In genomic region chr5:147707479-147707878, GRCm38 (mm10) we compare ENCODE assay signal across 20 mouse cellular contexts. TPM values are rescaled to one million over a fixed set of nuclear protein-coding genes. Genes with fewer than 3 reads are reported as not detected.
DNase-seq lines count a peak whose midpoint lies in the region; ATAC-seq lines count a peak whose summit lies in the region.
"Had no signal": no experiment of that assay in that cellular context is flagged by ENCODE, and none has a peak within 500 bp of the region (broad histone marks: within the 10 kb centered on the region; RNA-seq: fewer than 3 reads in every experiment).

No protein-coding gene starts in this region.

- peak; percentile 12 to 18 for DNase-seq in left cerebral cortex, adult 18-20 months (ENCODE audit: low spot score in 2 of 2)
- DNase-seq in left cerebral cortex, postnatal 4 days: no peak
- DNase-seq in 3134 (ENCODE audit: extremely low read depth, insufficient read length, low spot score) (peak; percentile 65), 3T3-L1 (ENCODE audit: low read depth, low spot score) (peak; percentile 98), adipocyte (ENCODE audit: low spot score) (peak; percentile 14)
- no peak for DNase-seq in gastrocnemius, postnatal 14 days
- DNase-seq: adrenal gland, postnatal 14 days; cerebellum, adult 11-12 months; cerebellum, postnatal 14 days; liver; lung, postnatal 14 days; thymus, postnatal 25 days had no signal

- no peaks in the 10 kb centered on the region for H3K27me3 ChIP-seq in forebrain, embryonic 12.5 days
- H3K27me3 ChIP-seq: embryonic facial prominence, embryonic 13.5 days; midbrain, embryonic 13.5 days; neural tube, embryonic 15.5 days had no signal

- no peak overlapping the region for H3K4me2 ChIP-seq in forebrain, embryonic 12.5 days
- H3K4me2 ChIP-seq: embryonic facial prominence, embryonic 13.5 days; kidney, embryonic 15.5 days; midbrain, embryonic 13.5 days; neural tube, embryonic 15.5 days had no signal

- no peak for ATAC-seq in forebrain, embryonic 12.5 days (ENCODE audit: low FRiP score)
- ATAC-seq: forebrain, embryonic 16.5 days; hindbrain, postnatal 0 days; intestine, postnatal 0 days; midbrain, embryonic 13.5 days had no signal

- H3K36me3 ChIP-seq in forebrain, embryonic 12.5 days (replicated peaks): no peaks in the 10 kb centered on the region
- H3K36me3 ChIP-seq: embryonic facial prominence, embryonic 13.5 days; kidney, embryonic 15.5 days; midbrain, embryonic 13.5 days; neural tube, embryonic 15.5 days had no signal

- intact Hi-C loops in left cerebral cortex, postnatal 4 days (cut with DNase I): no loop called here
- intact Hi-C loops in gastrocnemius, postnatal 14 days (cut with DNase I; ENCODE audit: low total_unique reads): no loop called here

- WGBS in forebrain, embryonic 12.5 days: 51% methylated on average over 4 of the region's 4 CpGs

- H3K4me1 ChIP-seq in forebrain, embryonic 12.5 days: no peaks in the 10 kb centered on the region
- H3K4me1 ChIP-seq: midbrain, embryonic 13.5 days; neural tube, embryonic 15.5 days had no signal

- H3K4me3 ChIP-seq in forebrain, embryonic 12.5 days (replicated peaks): no peak overlapping the region
- H3K4me3 ChIP-seq: embryonic facial prominence, embryonic 13.5 days; kidney, embryonic 15.5 days; midbrain, embryonic 13.5 days; neural tube, embryonic 15.5 days had no signal

- H3K9me3 ChIP-seq in forebrain, embryonic 12.5 days: no peaks in the 10 kb centered on the region
- H3K9me3 ChIP-seq: kidney, embryonic 15.5 days; neural tube, embryonic 15.5 days had no signal

- H3K27ac ChIP-seq in forebrain, embryonic 12.5 days: no peak overlapping the region
- H3K27ac ChIP-seq: embryonic facial prominence, embryonic 13.5 days; hindbrain, postnatal 0 days; kidney, embryonic 15.5 days; midbrain, embryonic 13.5 days; neural tube, embryonic 15.5 days had no signal

- no peak overlapping the region for H3K9ac ChIP-seq in forebrain, embryonic 12.5 days
- H3K9ac ChIP-seq: embryonic facial prominence, embryonic 13.5 days; kidney, embryonic 15.5 days; midbrain, embryonic 13.5 days; neural tube, embryonic 15.5 days had no signal

RNA-seq across cellular contexts. Expression of gene Flt1, which starts 18.3 kb away (rescaled TPM):
- total RNA-seq in left cerebral cortex, adult 18-20 months (2021): 10 to 100 TPM; 32.8 to 35.4 TPM
- total RNA-seq in left cerebral cortex, postnatal 4 days (2021): 10 to 100 TPM; 15.1 to 17.6 TPM
- polyA plus RNA-seq in forebrain, embryonic 12.5 days (2016; fragmentation: Nextera tagmentation; extraction: Ambion mirVana): 8.8 and 9.9 TPM in 2 replicates
- 10 to 100 TPM; 14.9 to 21.6 TPM for total RNA-seq in gastrocnemius, postnatal 14 days (2021)

Comparison
In these comparisons a context has a peak if more than half of its experiments do, and no peak if none do; other contexts are left out.
1. DNase-seq: peak in left cerebral cortex, adult 18-20 months (2 of 2), 3134 (single experiment), 3T3-L1 (single experiment) and adipocyte (single experiment); none in left cerebral cortex, postnatal 4 days (single experiment) and gastrocnemius, postnatal 14 days (single experiment).